Mouse (Mus musculus) liver, embryonic 11.5 days (tissue): ENCODE results near the gene Gm10719. TPM values are rescaled to one million over a fixed set of nuclear protein-coding genes. Genes with fewer than 3 reads are reported as not detected.
"Not testable (repeated sequence)": the region's sequence is repeated elsewhere in the genome, so short reads cannot be mapped to it uniquely, and the experiment has no call there.

Experiments
- ATAC-seq: fragments of 200-750 bp; cut with Nextera tagmentation; replicated peaks from 2 replicates; pipeline ENCODE4 v1.8.0; 2017; ENCODE audit warnings: moderate number of reproducible peaks, mild to moderate bottlenecking, moderate TSS enrichment, moderate library complexity; ENCODE audit not compliant: low FRiP score
- DNase-seq: peaks from one replicate; pipeline ENCODE4 v3.0.0-alpha.2; 2017; ENCODE audit warnings: low spot score
- H3K27ac ChIP-seq: fragments of 300-500 bp; sonication (generic); 2 replicates; pipeline ENCODE4 v1.5.1; 2014; ENCODE audit warnings: mild to moderate bottlenecking, low read depth, low read length, control low read depth
- H3K27me3 ChIP-seq: fragments of 300-500 bp; sonication (generic); replicated peaks from 2 replicates; pipeline ENCODE4 v1.6.1; 2014; ENCODE audit warnings: low read length, mixed read lengths; ENCODE audit not compliant: control insufficient read depth, insufficient read depth
- H3K36me3 ChIP-seq: fragments of 300-500 bp; sonication (generic); 2 replicates; pipeline ENCODE4 v1.6.1; 2014; ENCODE audit warnings: mild to moderate bottlenecking, low read length, moderate library complexity, mixed read lengths; ENCODE audit not compliant: control insufficient read depth, insufficient read depth
- H3K4me1 ChIP-seq: fragments of 300-500 bp; sonication (generic); replicated peaks from 2 replicates; pipeline ENCODE4 v1.6.1; 2014; ENCODE audit warnings: low read length, mixed read lengths; ENCODE audit not compliant: control insufficient read depth, insufficient read depth
- H3K4me2 ChIP-seq: fragments of 300-500 bp; sonication (generic); 2 replicates; pipeline ENCODE4 v1.6.1; 2014; ENCODE audit warnings: mild to moderate bottlenecking, control low read depth, moderate library complexity
- H3K4me3 ChIP-seq: fragments of 300-500 bp; sonication (generic); 2 replicates; pipeline ENCODE4 v1.5.1; 2014; ENCODE audit warnings: low read depth, low read length, control low read depth
- H3K9ac ChIP-seq: fragments of 300-500 bp; sonication (generic); 2 replicates; pipeline ENCODE4 v1.6.1; 2014; ENCODE audit warnings: low read depth, low read length, control low read depth
- H3K9me3 ChIP-seq: fragments of 300-500 bp; sonication (generic); 2 replicates; pipeline ENCODE4 v1.6.1; 2016; ENCODE audit warnings: low read length, inconsistent platforms, mixed read lengths; ENCODE audit not compliant: control insufficient read depth
- WGBS: fragments of 180-500 bp; shearing (Covaris S2); extraction: QIAGEN DNeasy Blood & Tissue Kit; methylation state at CpG from one replicate; pipeline ENCODE4 v1.1.7; 2014; 5-methylcytosine and 5-hydroxymethylcytosine counted together
- polyA plus RNA-seq: library from polyadenylated mRNA; unstranded; fragments of >200 nt; fragmentation: Nextera tagmentation; extraction: Ambion mirVana; gene quantifications from 2 replicates; pipeline ENCODE4 v1.2.1, GENCODE M21; 2014

Gm10719 gene
- polyA plus RNA-seq = not detected in 2 replicates

DNA sequence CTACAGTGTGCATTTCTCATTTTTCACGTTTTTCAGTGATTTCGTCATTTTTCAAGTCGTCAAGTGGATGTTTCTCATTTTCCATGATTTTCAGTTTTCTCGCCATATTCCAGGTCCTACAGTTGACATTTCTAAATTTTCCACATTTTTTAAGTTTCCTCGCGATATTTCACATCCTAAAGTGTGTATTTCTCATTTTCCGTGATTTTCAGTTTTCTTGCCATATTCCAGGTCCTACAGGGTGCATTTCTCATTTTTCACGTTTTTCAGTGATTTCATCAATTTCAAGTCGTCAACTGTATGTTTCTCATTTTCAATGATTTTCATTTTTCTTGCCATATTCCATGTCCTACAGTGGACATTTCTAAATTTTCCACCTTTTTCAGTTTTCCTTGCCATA, at the start of gene Gm10719:
Gene Gm10719 (plus strand): TSS at position 301 of the 400 bp plus-strand sequence.
- not testable (repeated sequence) for H3K4me1 ChIP-seq, DNase-seq, H3K36me3 ChIP-seq, H3K27me3 ChIP-seq, ATAC-seq, H3K27ac ChIP-seq, H3K9me3 ChIP-seq, H3K4me2 ChIP-seq, H3K4me3 ChIP-seq, H3K9ac ChIP-seq
- WGBS = no CpG with 5 or more reads among the region's 9 CpGs

DNA sequence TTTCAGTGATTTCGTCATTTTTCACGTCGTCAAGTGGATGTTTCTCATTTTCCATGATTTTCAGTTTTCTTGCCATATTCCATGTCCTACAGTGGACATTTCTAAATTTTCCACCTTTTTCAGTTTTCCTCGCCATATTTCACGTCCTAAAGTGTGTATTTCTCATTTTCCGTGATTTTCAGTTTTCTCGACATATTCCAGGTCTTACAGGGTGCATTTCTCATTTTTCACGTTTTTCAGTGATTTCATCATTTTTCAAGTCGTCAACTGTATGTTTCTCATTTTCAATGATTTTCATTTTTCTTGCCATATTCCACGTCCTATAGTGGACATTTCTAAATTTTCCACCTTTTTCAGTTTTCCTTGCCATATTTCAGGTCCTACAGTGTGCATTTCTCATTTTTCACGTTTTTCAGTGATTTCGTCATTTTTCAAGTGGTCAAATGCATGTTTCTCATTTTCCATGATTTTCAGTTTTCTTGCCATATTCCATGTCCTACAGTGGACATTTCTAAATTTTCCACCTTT, 16.7 kb upstream of the Gm10719 start, which contains the start of gene Gm10722:
Gene Gm10722 (plus strand): TSS at position 478 of the 528 bp plus-strand sequence.
- WGBS = 64% methylated on average over 12 of the region's 12 CpGs
- H3K36me3 ChIP-seq, H3K4me2 ChIP-seq, H3K27me3 ChIP-seq, H3K4me1 ChIP-seq, H3K27ac ChIP-seq, ATAC-seq, H3K4me3 ChIP-seq, DNase-seq, H3K9ac ChIP-seq, H3K9me3 ChIP-seq: not testable (repeated sequence)

DNA sequence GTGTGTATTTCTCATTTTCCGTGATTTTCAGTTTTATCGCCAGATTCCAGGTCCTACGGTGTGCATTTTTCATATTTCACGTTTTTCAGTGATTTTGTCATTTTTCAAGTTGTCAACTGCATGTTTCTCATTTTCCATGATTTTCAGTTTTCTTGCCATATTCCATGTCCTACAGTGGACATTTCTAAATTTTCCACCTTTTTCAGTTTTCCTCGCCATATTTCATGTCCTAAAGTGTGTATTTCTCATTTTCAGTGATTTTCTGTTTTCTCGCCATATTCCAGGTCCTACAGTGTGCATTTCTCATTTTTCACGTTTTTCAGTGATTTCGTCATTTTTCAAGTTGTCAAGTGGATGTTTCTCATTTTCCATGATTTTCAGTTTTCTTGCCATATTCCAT, 16.2 kb upstream of the Gm10719 start:
- H3K27ac ChIP-seq, H3K4me3 ChIP-seq, H3K9me3 ChIP-seq, H3K36me3 ChIP-seq, H3K4me1 ChIP-seq, H3K4me2 ChIP-seq, H3K9ac ChIP-seq, DNase-seq, ATAC-seq, H3K27me3 ChIP-seq: not testable (repeated sequence)
- WGBS = 62% methylated on average over 8 of the region's 8 CpGs

DNA sequence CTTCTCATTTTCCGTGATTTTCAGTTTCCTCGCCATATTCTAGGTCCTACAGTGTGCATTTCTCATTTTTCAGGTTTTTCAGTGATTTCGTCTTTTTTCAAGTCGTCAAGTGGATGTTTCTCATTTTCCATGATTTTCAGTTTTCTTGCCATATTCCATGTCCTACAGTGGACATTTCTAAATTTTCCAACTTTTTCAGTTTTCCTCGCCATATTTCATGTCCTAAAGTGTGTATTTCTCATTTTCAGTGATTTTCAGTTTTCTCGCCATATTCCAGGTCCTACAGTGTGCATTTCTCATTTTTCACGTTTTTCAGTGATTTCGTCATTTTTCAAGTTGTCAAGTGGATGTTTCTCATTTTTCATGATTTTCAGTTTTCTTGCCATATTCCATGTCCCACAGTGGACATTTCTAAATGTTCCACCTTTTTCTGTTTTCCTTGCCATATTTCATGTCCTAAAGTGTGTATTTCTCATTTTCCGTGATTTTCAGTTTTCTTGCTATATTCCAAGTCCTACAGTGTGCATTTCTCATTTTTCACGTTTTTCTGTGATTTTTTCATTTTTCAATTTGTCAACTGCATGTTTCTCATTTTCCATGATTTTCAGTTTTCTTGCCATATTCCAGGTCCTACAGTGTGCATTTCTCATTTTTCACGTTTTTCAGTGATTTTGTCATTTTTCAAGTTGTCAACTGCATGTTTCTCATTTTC, 15.1 kb upstream of the Gm10719 start:
- not testable (repeated sequence) for DNase-seq, H3K27ac ChIP-seq, H3K9me3 ChIP-seq, H3K9ac ChIP-seq, H3K36me3 ChIP-seq, H3K27me3 ChIP-seq, H3K4me2 ChIP-seq, H3K4me3 ChIP-seq, H3K4me1 ChIP-seq
- peak; percentile 79 for ATAC-seq
- WGBS = 56% methylated on average over 8 of the region's 11 CpGs

DNA sequence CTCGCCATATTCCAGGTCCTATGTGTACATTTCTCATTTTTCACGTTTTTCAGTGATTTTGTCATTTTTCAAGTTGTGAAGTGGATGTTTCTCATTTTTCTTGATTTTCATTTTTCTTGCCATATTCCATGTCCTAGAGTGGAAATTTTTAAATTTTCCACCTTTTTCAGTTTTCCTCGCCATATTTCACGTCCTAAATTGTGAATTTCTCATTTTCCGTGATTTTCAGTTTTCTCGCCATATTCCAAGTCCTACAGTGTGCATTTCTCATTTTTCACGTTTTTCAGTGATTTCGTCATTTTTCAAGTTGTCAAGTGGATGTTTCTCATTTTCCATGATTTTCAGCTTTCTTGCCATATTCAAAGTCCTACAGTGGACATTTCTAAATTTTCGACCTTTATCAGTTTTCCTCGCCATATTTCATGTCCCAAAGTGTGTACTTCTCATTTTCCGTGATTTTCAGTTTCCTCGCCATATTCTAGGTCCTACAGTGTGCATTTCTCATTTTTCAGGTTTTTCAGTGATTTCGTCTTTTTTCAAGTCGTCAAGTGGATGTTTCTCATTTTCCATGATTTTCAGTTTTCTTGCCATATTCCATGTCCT, 14.3 kb upstream of the Gm10719 start, which contains the start of gene Gm11168:
Gene Gm11168 (plus strand): TSS at position 553 of the 603 bp plus-strand sequence.
- not testable (repeated sequence) for H3K4me1 ChIP-seq, DNase-seq, H3K9me3 ChIP-seq, H3K9ac ChIP-seq, H3K4me3 ChIP-seq, H3K27ac ChIP-seq, H3K27me3 ChIP-seq, H3K36me3 ChIP-seq, H3K4me2 ChIP-seq, ATAC-seq
- 68% methylated on average over 6 of the region's 14 CpGs for WGBS

DNA sequence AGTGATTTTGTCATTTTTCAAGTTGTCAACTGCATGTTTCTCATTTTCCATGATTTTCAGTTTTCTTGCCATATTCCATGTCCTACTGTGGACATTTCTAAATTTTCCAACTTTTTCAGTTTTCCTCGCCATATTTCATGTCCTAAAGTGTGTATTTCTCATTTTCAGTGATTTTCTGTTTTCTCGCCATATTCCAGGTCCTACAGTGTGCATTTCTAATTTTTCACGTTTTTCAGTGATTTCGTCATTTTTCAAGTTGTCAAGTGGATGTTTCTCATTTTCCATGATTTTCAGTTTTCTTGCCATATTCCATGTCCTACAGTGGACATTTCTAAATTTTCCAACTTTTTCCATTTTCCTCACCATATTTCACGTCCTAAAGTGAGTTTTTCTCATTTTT, 11.0 kb upstream of the Gm10719 start:
- not testable (repeated sequence) for DNase-seq, H3K4me1 ChIP-seq, H3K9me3 ChIP-seq, H3K27me3 ChIP-seq, H3K9ac ChIP-seq, H3K4me3 ChIP-seq, H3K4me2 ChIP-seq, H3K36me3 ChIP-seq, ATAC-seq, H3K27ac ChIP-seq
- WGBS = 83% methylated on average over 1 of the region's 5 CpGs

DNA sequence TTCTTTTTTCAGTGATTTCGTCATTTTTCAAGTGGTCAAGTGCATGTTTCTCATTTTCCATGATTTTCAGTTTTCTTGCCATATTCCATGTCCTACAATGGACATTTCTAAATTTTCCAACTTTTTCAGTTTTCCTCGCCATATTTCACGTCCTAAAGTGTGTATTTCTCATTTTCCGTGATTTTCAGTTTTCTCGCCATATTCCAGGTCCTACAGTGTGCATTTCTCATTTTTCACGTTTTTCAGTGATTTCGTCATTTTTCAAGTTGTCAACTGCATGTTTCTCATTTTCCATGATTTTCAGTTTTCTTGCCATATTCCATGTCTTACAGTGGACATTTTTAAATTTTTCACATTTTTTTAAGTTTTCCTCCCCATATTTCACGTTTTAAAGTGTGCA, 10.6 kb upstream of the Gm10719 start:
- not testable (repeated sequence) for H3K4me3 ChIP-seq, H3K9me3 ChIP-seq, H3K27me3 ChIP-seq, H3K4me1 ChIP-seq, H3K9ac ChIP-seq, H3K4me2 ChIP-seq, DNase-seq, H3K27ac ChIP-seq, H3K36me3 ChIP-seq
- 68% methylated on average over 7 of the region's 8 CpGs for WGBS
- peak; percentile 70 for ATAC-seq

DNA sequence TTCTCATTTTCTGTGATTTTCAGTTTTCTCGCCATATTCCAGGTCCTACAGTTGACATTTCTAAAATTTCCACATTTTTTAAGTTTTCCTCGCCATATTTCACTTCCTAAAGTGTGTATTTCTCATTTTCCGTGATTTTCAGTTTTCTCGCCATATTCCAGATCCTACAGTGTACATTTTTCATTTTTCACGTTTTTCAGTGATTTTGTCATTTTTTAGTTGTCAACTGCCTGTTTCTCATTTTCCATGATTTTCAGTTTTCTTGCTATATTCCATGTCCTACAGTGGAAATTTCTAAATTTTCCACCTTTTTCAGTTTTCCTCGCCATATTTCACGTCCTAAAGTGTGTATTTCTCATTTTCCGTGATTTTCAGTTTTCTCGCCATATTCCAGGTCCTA, 9.9 kb upstream of the Gm10719 start:
- WGBS = 73% methylated on average over 7 of the region's 9 CpGs
- not testable (repeated sequence) for H3K36me3 ChIP-seq, H3K4me2 ChIP-seq, H3K9me3 ChIP-seq, ATAC-seq, H3K27ac ChIP-seq, H3K4me1 ChIP-seq, H3K9ac ChIP-seq, H3K27me3 ChIP-seq, DNase-seq, H3K4me3 ChIP-seq

DNA sequence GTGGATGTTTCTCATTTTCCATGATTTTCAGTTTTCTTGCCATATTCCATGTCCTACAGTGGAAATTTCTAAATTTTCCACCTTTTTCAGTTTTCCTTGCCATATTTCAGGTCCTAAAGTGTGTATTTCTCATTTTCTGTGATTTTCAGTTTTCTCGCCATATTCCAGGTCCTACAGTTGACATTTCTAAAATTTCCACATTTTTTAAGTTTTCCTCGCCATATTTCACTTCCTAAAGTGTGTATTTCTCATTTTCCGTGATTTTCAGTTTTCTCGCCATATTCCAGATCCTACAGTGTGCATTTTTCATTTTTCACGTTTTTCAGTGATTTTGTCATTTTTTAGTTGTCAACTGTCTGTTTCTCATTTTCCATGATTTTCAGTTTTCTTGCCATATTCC, 7.9 kb upstream of the Gm10719 start:
- not testable (repeated sequence) for H3K27ac ChIP-seq, H3K4me3 ChIP-seq
- WGBS = no CpG with 5 or more reads among the region's 5 CpGs

More for the DNA sequence above, 7.9 kb upstream of the Gm10719 start:
- H3K36me3 ChIP-seq, H3K4me1 ChIP-seq, DNase-seq, H3K9ac ChIP-seq, H3K4me2 ChIP-seq, H3K27me3 ChIP-seq, H3K9me3 ChIP-seq: not testable (repeated sequence)
- peak; percentile 51 for ATAC-seq
